Comparison of ENCODE assay signal across 7 mouse cellular contexts in the genomic region with DNA sequence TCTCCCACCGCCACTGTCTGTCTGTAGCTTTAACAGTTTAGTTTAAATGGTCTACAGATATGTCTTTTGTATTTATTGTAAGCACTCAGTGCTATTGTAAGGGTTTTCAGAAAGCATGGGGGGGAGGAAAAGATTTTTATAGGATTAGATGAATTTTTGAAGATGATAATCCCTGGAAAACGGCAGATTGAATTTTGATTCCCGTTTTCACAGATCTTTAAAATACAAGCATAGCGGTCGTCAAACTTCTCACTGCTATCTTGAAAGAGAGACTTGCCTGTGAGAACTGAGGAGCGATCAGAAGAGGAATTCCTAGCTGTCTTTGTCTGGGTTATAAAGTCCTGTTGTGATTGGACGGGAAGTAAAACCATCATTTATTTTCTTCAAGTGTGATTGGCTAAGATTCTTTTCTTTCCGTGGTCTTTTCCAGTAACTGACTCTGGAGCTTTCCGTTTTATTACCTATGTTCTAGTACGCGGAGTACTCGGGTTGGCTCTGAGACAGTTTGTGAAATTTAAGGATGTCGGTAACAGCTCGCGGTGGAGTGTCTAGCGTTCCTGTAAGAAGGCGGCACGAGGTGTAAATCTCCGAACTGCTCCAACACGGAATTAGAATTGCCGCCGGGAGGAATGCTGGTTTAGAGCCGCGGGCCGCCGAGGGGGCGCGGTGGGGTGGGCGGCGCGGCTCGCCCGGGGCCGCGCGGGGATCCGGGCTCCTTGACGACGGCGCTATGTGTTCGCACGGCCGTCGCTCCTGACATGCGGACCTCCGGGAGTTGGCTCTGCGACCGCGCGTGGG. TPM values are rescaled to one million over a fixed set of nuclear protein-coding genes. Genes with fewer than 3 reads are reported as not detected.
A peak's percentile ranks its signal among the peaks of the same experiment; 100 is the strongest.
DNase-seq lines count a peak whose midpoint lies in the region; ATAC-seq and TF ChIP-seq lines count a peak whose summit lies in the region.

No protein-coding gene starts in this region.

- peak overlapping the region; percentile 94 for H3K4me2 ChIP-seq in hindbrain, embryonic 12.5 days (replicated peaks)

- peak; percentile 82 for ATAC-seq in hindbrain, embryonic 12.5 days (ENCODE audit: low FRiP score)

- TF ChIP-seq POLR2A in small intestine, adult 2 months (IDR thresholded peaks at IDR 0.05; ENCODE audit: low read depth, low read length) = no peak

- peak overlapping the region; percentile 92 for H3K4me3 ChIP-seq in hindbrain, embryonic 12.5 days
- peak overlapping the region; percentile 98 for H3K4me3 ChIP-seq in small intestine, adult 2 months (ENCODE audit: low read depth, low read length)

- peak overlapping the region; percentile 93 for H3K27ac ChIP-seq in hindbrain, embryonic 12.5 days
- no peak overlapping the region for H3K27ac ChIP-seq in small intestine, adult 2 months (ENCODE audit: insufficient read depth, low read depth, low read length)

- H3K9ac ChIP-seq in hindbrain, embryonic 12.5 days = peak overlapping the region; percentile 96

- 2% methylated on average over 49 of the region's 50 CpGs for WGBS in hindbrain, embryonic 12.5 days
- WGBS in small intestine, adult 2 months = 3% methylated on average over 50 of the region's 50 CpGs

- peak; percentile 83 for DNase-seq in R1 (ENCODE audit: low read depth, low spot score)
- peak; percentile 66 for DNase-seq in brain, embryonic 18.5 days (ENCODE audit: low read depth, low spot score)
- DNase-seq in frontal cortex, postnatal 10 days (ENCODE audit: low spot score in 2 of 2) = peak; percentile 47 to 63
- DNase-seq in layer of hippocampus, postnatal 14 days (ENCODE audit: low spot score in 2 of 2) = peak; percentile 54 to 63
- peak; percentile 28 for DNase-seq in lung, postnatal 14 days

- peaks cover 19% of the 10 kb centered on the region for H3K4me1 ChIP-seq in hindbrain, embryonic 12.5 days
- H3K4me1 ChIP-seq in small intestine, adult 2 months (ENCODE audit: control insufficient read depth, insufficient read depth, insufficient read length, low read length) = no peaks in the 10 kb centered on the region

- H3K27me3 ChIP-seq in hindbrain, embryonic 12.5 days = no peaks in the 10 kb centered on the region
- H3K27me3 ChIP-seq in small intestine, adult 2 months (ENCODE audit: control insufficient read depth, insufficient read depth, low read length) = no peaks in the 10 kb centered on the region

- no peak for TF ChIP-seq CTCF in small intestine, adult 2 months (IDR thresholded peaks at IDR 0.05; ENCODE audit: extremely low read depth, insufficient read length, insufficient replicate concordance, low read depth, low read length)

- no peaks in the 10 kb centered on the region for H3K36me3 ChIP-seq in hindbrain, embryonic 12.5 days
- no peaks in the 10 kb centered on the region for H3K36me3 ChIP-seq in small intestine, adult 2 months (ENCODE audit: control insufficient read depth, insufficient read depth, low read length)

- H3K9me3 ChIP-seq in hindbrain, embryonic 12.5 days (replicated peaks) = no peaks in the 10 kb centered on the region

RNA-seq across cellular contexts. Expression of a gene that starts 29.5 kb away (rescaled TPM):
- polyA plus RNA-seq in hindbrain, embryonic 12.5 days (2016; fragmentation: Nextera tagmentation; extraction: Ambion mirVana) = 53.3 and 54.0 TPM in 2 replicates
- total RNA-seq in layer of hippocampus, postnatal 14 days (2021) = 10 to 100 TPM; 32.0 to 32.2 TPM
- polyA plus RNA-seq in small intestine, adult 2 months (2012; rRNA removed) = 7.8 and 16.4 TPM in 2 replicates

RNA-seq across cellular contexts. Expression of a gene that starts 30.3 kb away (rescaled TPM):
- polyA plus RNA-seq in hindbrain, embryonic 12.5 days (2016; fragmentation: Nextera tagmentation; extraction: Ambion mirVana) = 60.1 and 65.1 TPM in 2 replicates
- 100 to 1,000 TPM in 1 of 2 experiments, 10 to 100 TPM in 1; 96.9 to 104 TPM for total RNA-seq in layer of hippocampus, postnatal 14 days (2021)
- polyA plus RNA-seq in small intestine, adult 2 months (2012; rRNA removed) = 8.6 and 22.7 TPM in 2 replicates

Comparison
In these comparisons a context has a peak if more than half of its experiments do, and no peak if none do; other contexts are left out.
1. DNase-seq: peak in every context shown above with its lines; median percentile 83 in R1; 66 in brain, embryonic 18.5 days; 58 in layer of hippocampus, postnatal 14 days; 55 in frontal cortex, postnatal 10 days; 28 in lung, postnatal 14 days.